Mouse (Mus musculus): ENCODE results near the gene Gm45623.

Gene Gm45623

DNA sequence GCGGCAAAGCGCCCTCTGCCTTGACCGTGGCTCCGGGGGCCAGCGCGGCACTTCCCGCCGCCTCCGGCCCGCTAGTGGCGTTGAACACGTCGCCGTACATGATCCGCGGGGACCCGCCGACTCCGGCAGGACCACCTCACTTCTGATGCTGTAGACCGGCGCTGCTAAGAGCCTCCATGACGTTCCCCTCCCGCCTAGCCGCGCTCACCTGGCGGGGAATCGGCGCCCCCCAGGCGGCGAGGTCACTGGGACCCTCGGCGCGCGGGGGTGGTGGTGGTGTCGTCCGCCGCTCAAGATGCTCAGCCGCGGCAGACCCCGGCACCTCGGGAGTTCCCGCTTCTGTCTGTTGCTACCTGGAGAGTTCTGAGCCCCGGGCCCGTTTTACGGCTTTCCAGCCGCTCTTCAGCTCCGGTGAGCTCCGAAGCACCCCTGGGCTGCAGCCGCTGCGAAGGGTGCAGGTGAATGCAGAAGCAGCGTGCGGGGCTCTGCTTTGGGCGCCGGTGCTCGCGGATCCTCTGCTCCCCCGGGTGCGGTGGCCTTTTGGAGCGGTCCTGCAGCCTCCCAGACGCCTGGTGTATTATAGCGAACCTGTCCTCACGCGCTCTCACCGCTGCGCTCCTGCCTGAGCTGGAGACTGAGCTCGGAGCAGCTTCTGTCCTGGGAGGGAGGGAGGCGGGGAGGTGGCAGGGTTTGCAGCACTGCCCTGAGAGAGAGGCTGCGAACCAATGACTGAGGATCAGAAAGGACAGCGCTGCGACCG is at the start of gene Gm45623:
Gene Gm45623, minus strand, starts transcription at position 636 of the 760 bp plus-strand sequence.
- in situ Hi-C loops (cut with MboI; ENCODE audit: low pct_unique_long_range_greater_than_20kb in 1 of 2, low sequenced_read_pairs in 2 of 2, unreplicated experiment in 1 of 2) = no loop called here

- in situ Hi-C loops (cut with MboI; ENCODE audit: low pct_unique_long_range_greater_than_20kb in 1 of 2, low sequenced_read_pairs in 2 of 2, unreplicated experiment in 1 of 2) = no loop called here
Observed at GRCm38 (mm10) chr13:56797459-56797858, 43.8 kb upstream of the Gm45623 start.

- in situ Hi-C loops (cut with MboI; ENCODE audit: low pct_unique_long_range_greater_than_20kb in 1 of 2, low sequenced_read_pairs in 2 of 2, unreplicated experiment in 1 of 2) = no loop called here
Observed at GRCm38 (mm10) chr13:56795501-56795900, 41.9 kb upstream of the Gm45623 start.

DNA sequence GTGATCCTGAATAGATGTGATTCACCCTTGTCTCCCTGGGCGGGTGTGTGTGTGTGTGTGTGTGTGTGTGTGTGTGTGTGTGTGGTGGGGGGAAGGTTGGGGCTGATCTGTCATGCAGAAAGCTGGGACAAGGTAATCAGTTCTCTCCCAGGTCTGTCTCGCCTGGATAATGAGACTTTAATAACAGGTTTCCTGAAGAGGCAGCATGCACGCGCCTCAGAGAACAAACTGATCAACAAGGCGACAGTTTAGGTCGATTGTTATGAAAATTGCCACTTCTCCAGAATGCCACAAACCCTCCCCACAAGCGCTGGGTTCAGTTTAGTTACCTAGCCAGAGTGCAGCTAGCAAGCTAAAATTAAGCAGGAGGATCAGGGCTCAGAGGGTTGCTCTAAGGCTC is 40.8 kb upstream of the Gm45623 start:
- in situ Hi-C loops (cut with MboI; ENCODE audit: low pct_unique_long_range_greater_than_20kb in 1 of 2, low sequenced_read_pairs in 2 of 2, unreplicated experiment in 1 of 2) = no loop called here

DNA sequence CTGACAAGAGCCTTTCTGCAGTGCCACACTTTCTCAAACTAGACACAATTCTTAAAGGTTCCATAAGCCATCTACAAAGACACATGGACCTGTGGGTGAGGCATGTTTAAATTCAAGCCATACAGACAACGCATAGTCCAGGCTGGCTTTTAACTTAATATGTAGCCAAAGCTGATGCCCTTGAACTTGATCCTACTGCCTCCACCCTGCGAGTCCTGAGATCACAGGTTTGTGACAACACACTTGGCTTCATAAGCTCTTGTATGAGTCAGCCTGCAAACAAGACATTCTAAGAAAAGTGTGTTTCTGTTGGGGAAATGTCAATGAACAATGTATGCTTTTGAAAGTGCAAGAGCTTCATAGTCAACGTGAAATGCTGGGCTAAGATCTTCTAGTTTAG is 39.2 kb upstream of the Gm45623 start:
- in situ Hi-C loops (cut with MboI; ENCODE audit: low pct_unique_long_range_greater_than_20kb in 1 of 2, low sequenced_read_pairs in 2 of 2, unreplicated experiment in 1 of 2) = no loop called here

- in situ Hi-C loops (cut with MboI; ENCODE audit: low pct_unique_long_range_greater_than_20kb in 1 of 2, low sequenced_read_pairs in 2 of 2, unreplicated experiment in 1 of 2) = no loop called here
Observed at GRCm38 (mm10) chr13:56790683-56791082, 37.1 kb upstream of the Gm45623 start.

DNA sequence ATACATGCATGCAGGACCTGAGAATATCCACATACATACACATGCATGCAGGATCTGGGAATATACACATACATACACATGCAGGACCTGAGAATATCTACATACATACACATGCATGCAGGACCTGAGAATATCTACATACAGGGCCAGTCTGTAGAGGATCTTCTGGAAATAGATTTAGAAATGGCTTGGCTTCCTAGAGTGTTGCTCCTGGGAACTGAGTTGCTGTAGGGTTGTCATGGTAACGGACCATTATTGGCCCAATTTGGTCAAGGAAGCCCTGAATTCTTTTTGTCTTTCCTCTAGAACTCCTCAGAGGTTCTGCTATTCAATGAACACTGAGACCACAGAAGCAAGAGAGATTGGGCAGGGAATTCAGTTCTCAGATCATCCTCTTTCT is 29.0 kb upstream of the Gm45623 start:
- in situ Hi-C loops (cut with MboI; ENCODE audit: low pct_unique_long_range_greater_than_20kb in 1 of 2, low sequenced_read_pairs in 2 of 2, unreplicated experiment in 1 of 2) = no loop called here

DNA sequence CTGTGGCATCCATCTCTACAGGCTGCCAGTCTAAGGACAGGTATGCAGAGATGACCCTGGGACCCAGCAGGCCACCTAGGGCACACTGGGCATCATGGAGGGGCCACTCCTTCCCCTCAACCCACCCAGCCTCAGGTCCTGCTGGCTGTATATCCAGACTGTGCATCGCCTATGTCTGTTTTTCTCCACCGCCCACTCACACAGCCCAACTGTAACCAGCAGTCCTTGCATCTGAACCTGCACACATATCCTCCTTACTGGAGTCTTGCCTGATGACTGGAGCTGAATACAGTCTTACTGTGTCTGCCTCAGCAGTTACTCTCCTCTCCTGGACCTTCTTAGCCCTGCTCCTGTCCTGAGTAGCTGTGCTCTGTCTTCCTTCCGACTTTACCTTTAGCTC is 28.1 kb upstream of the Gm45623 start:
- in situ Hi-C loops (cut with MboI; ENCODE audit: low pct_unique_long_range_greater_than_20kb in 1 of 2, low sequenced_read_pairs in 2 of 2, unreplicated experiment in 1 of 2) = no loop called here

- in situ Hi-C loops (cut with MboI; ENCODE audit: low pct_unique_long_range_greater_than_20kb in 1 of 2, low sequenced_read_pairs in 2 of 2, unreplicated experiment in 1 of 2) = no loop called here
Observed at GRCm38 (mm10) chr13:56780746-56781469, 27.3 kb upstream of the Gm45623 start.

DNA sequence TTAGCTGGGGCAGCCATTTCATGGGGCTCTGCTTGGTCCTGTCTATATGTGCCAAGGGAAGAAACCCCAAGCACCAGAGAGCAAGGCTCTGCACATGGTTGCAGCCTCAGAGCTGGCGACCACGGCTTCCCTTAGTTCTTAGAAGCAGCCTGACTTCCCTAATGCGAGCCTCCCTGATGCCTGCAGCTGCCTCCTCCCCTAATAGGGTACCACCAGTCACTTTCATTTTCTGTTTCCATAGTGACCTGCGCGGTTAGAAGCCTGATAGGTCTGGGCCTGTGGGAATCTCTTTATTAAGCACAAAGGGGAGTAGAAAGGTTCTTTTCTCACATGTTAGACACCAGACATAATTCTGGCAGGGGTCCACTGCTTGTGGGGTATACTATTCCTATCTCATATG is 20.7 kb upstream of the Gm45623 start:
- in situ Hi-C loops (cut with MboI; ENCODE audit: low pct_unique_long_range_greater_than_20kb in 1 of 2, low sequenced_read_pairs in 2 of 2, unreplicated experiment in 1 of 2) = no loop called here

DNA sequence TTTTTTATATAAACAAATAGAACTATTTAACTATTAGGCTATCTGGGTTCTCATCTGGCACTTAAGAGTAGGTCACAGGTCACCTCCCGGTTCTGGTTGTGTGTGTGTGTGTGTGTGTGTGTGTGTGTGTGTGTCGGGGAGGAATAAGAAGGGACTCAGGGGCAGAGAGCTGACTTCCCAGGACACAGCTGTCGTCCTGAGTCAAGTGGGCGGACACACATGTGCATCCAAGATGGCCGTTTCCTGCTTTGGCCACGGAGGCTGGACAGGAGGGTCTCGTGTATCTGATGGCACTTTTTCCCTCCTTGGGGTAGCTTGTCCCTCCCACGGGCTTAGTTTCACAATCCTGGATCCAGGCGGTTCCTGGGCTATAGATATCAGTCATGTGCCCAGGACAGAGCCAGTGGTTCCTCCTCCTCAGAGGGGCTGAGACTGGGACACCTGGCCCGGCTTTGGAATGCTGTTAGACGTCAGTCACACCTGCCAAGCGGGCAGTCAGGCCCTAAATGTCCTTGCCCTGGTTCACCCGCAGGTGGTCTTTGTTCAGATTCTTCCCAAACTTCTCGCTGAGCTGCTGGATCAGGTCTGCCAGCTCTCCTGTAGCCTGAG is 19.7 kb upstream of the Gm45623 start:
- in situ Hi-C loops (cut with MboI; ENCODE audit: low pct_unique_long_range_greater_than_20kb in 1 of 2, low sequenced_read_pairs in 2 of 2, unreplicated experiment in 1 of 2) = no loop called here

- in situ Hi-C loops (cut with MboI; ENCODE audit: low pct_unique_long_range_greater_than_20kb in 1 of 2, low sequenced_read_pairs in 2 of 2, unreplicated experiment in 1 of 2) = no loop called here
Observed at GRCm38 (mm10) chr13:56772592-56772991, 19.0 kb upstream of the Gm45623 start.

DNA sequence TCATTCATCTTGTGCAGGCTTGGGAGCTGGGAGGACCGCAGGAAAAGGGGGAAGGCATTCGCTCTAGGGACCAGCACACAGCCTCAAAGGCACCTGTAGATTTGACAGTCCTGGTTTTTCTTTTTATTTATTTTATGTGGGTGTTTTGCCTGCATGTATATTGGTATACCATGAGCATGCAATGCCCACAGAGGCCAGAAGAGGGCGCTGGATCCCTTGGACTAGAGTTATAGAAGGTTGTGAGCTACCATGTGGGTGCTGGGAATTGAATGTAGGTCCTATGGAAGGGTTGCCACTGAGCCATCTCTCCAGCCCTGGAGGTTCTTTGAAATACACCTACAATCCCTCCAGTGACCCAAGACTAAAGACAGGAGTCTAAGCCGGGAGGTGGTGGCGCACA is 17.2 kb upstream of the Gm45623 start:
- in situ Hi-C loops (cut with MboI; ENCODE audit: low pct_unique_long_range_greater_than_20kb in 1 of 2, low sequenced_read_pairs in 2 of 2, unreplicated experiment in 1 of 2) = no loop called here

- in situ Hi-C loops (cut with MboI; ENCODE audit: low pct_unique_long_range_greater_than_20kb in 1 of 2, low sequenced_read_pairs in 2 of 2, unreplicated experiment in 1 of 2) = no loop called here
Observed at GRCm38 (mm10) chr13:56770136-56770578, 16.5 kb upstream of the Gm45623 start.

DNA sequence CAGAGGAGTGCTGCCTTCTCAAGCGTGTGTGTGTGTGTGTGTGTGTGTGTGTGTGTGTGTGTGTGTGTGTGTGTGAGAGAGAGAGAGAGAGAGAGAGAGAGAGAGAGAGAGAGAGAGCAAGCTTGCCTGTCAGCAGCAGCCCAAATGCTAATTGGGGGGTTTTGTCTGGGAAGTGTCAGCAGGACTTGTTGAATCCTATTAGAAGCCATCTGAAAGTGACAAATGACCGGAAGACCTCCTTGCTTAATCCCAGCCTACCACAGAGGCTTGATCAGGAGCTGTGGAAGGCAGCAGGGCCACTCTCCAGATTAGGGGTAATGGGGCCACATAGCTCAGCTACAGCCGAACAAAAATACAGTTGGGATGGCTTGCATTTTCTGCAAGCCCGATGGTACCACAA is 15.8 kb upstream of the Gm45623 start:
- in situ Hi-C loops (cut with MboI; ENCODE audit: low pct_unique_long_range_greater_than_20kb in 1 of 2, low sequenced_read_pairs in 2 of 2, unreplicated experiment in 1 of 2) = loop anchor here in 1 of 2 experiments (10.0 kb wide), 1 partner anchor 285 kb away; the partner anchor contains the start of gene Il9

- in situ Hi-C loops (cut with MboI; ENCODE audit: low pct_unique_long_range_greater_than_20kb in 1 of 2, low sequenced_read_pairs in 2 of 2, unreplicated experiment in 1 of 2) = loop anchor here in 1 of 2 experiments (10.0 kb wide), 1 partner anchor 281 kb away; the partner anchor contains the start of gene Il9
Observed at GRCm38 (mm10) chr13:56766211-56766610, 12.6 kb upstream of the Gm45623 start.

DNA sequence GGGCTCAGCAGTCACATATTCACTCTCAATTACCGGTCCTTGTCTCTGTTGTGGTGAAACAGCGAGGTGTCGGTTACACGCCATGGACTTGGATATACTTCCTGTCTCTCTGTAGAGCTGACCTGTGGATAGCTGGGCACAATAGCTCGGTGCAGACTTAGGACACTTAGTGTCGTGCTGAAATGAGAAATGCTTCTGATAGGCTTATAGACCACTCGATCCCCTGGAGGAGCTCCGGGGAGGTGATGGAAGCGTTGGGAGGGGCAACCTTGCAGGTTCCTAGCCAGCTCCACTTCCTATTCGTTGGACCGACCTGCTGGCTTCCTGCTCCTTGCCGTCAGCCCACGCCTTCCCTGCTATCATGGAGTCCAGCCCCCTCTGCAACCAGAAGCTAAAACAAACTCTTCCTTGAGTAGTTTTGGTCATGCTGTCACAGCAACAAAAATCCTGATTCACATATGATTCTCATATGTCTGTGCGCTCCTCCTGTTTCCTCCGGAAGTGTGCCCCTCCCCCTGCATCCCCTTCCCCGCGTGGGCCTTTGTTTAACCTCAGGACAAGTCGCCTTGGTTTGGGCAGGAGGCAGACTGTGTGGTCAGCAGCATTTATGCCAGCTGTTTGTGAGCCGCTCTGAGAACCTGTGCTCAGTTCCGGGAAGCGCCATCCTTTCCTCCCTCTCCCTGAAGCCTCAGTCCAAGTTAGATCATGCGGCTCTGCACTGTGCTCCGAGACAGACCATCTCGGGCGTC is 11.8 kb upstream of the Gm45623 start:
- in situ Hi-C loops (cut with MboI; ENCODE audit: low pct_unique_long_range_greater_than_20kb in 1 of 2, low sequenced_read_pairs in 2 of 2, unreplicated experiment in 1 of 2) = loop anchor here in 1 of 2 experiments (10.0 kb wide), 1 partner anchor 281 kb away; the partner anchor contains the start of gene Il9

DNA sequence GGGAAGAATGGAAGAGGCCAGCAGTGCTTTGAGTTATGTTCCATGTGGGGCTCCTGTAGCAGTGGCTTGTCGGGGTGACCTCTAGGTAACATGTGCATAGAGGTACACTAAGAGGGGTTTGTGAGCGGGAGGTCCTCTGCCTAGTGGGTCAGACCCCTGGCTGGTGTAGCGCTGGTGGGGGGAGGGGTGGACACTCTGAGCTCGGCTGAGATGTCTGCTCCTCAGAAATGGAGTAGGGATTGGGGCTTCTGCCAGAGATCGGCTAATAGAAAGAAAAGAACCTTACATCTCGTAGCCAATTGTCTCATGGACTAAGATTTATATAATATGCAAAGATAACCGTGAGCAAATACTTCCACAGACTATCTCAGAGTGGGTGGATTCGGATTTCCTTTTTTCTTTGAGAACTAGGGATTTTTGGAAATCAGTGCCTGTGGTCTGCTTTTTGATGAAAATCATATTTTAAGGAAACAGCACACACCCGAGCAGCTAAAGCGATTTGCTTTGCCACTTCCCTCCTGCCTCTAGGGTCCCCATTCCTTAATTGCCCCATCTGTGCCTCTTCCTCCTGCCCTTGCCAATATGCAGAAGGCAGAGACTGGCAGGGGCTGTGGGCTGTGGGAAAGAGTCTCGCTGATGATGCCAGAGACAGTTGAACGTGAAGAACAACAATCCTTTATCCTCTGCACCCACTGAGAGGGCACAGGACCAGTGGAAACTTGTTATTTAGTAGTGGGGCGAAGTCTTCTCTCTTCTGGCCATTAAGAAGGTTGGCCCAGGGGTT is 9.0 kb upstream of the Gm45623 start:
- in situ Hi-C loops (cut with MboI; ENCODE audit: low pct_unique_long_range_greater_than_20kb in 1 of 2, low sequenced_read_pairs in 2 of 2, unreplicated experiment in 1 of 2) = loop anchor here in 1 of 2 experiments (10.0 kb wide), 1 partner anchor 278 kb away; the partner anchor contains the start of gene Il9
